Mouse (Mus musculus) E14TG2a.4 (cell line): ENCODE data around the gene Ang.

Source experiments
- CTCF ChIP-seq: conservative IDR thresholded peaks from 2 replicates; pipeline ENCODE4 v1.5.1; 2014; ENCODE audit warnings: low read length
- NANOG ChIP-seq: IDR thresholded peaks from 2 replicates; pipeline ENCODE4 v1.6.1; 2014; ENCODE audit warnings: borderline replicate concordance, low read length, mixed read lengths
- POU5F1 ChIP-seq: IDR thresholded peaks from 2 replicates; pipeline ENCODE4 v1.6.1; 2014; ENCODE audit warnings: low read length, borderline replicate concordance

DNA sequence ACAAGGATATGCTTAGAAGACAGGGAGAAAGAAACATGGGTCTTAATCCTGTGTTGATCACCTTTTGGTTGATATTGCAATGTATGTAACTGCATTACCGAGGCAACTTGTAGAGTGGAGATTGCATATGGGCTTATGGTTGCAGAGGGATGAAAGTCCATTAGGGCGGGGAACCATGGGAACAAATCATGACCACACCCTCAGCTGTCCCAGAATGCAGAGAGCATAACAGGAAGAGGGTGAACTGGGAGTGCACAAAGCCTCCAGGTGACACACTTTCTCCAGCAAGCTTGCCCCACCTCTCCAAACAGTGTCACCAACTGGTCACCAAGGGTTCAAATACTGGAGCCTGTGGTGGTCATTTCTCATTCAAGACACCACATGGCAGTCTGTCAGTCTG is 9.9 kb upstream of the Ang start:
- TF ChIP-seq CTCF (no peak), NANOG (no peak), POU5F1 (no peak)
